Mouse (Mus musculus) liver, postnatal 0 days (tissue): ENCODE results near the gene Rnf135.

Experiments used
- CTCF ChIP-seq: sonication (generic); IDR thresholded peaks from 2 replicates; pipeline ENCODE4 v1.5.1; 2016; ENCODE audit warnings: antibody characterized with exemption, low read depth
- EP300 ChIP-seq: IDR thresholded peaks from 2 replicates; pipeline ENCODE4 v1.6.1; 2016; ENCODE audit warnings: antibody characterized with exemption, low read depth, mild to moderate bottlenecking

GRCm38 (mm10) chr11:80218657-80219293, 35.1 kb downstream of the Rnf135 start:
- TF ChIP-seq CTCF (no peak), EP300 (no peak)
